Mouse (Mus musculus): Measurements from ENCODE around the gene Nab1.

- TF ChIP-seq EP300 (IDR thresholded peaks at IDR 0.05; ENCODE audit: low read depth in 1 of 2, low read length in 2 of 2) = no peak
- no peak for TF ChIP-seq TAL1 (IDR thresholded peaks at IDR 0.05; ENCODE audit: low read length)
- no peak for TF ChIP-seq CTCF (IDR thresholded peaks at IDR 0.05 in 2 of 3, conservative IDR thresholded peaks at IDR 0.05 in 1 of 3; ENCODE audit: control insufficient read depth in 1 of 3, insufficient read depth in 1 of 3, low read depth in 2 of 3, low read length in 3 of 3, poor library complexity in 1 of 3, severe bottlenecking in 1 of 3)
- no peak for TF ChIP-seq GABPA (IDR thresholded peaks at IDR 0.05; ENCODE audit: low read depth, low read length)
- no peak for TF ChIP-seq MAFK (IDR thresholded peaks at IDR 0.05; ENCODE audit: borderline replicate concordance, low read depth, low read length)
- no peak for TF ChIP-seq POLR2A (IDR thresholded peaks at IDR 0.05; ENCODE audit: control insufficient read depth in 1 of 2, insufficient read depth in 1 of 2, low read depth in 1 of 2, low read length in 2 of 2, poor library complexity in 1 of 2)
- TF ChIP-seq RCOR1 (IDR thresholded peaks at IDR 0.05; ENCODE audit: low read depth, low read length) = no peak
- no peak for TF ChIP-seq E2F4 (IDR thresholded peaks at IDR 0.05; ENCODE audit: borderline replicate concordance, low read depth, low read length)
- TF ChIP-seq NRF1 (IDR thresholded peaks at IDR 0.05; ENCODE audit: insufficient read depth, low read depth, low read length, poor library complexity, severe bottlenecking) = no peak
- TF ChIP-seq SMC3 (IDR thresholded peaks at IDR 0.05; ENCODE audit: low read depth, low read length) = no peak
- TF ChIP-seq USF1 (IDR thresholded peaks at IDR 0.05; ENCODE audit: low read depth, low read length) = no peak
- TF ChIP-seq GATA1 (IDR thresholded peaks at IDR 0.05; ENCODE audit: low read depth, low read length) = no peak
- TF ChIP-seq ZNF384 (IDR thresholded peaks at IDR 0.05; ENCODE audit: low read depth, low read length) = no peak
- no peak for TF ChIP-seq POLR2AphosphoS5 (IDR thresholded peaks at IDR 0.05; ENCODE audit: borderline replicate concordance, low read depth, low read length)
Observed at GRCm38 (mm10) chr1:52529933-52530332, 29.5 kb upstream of the Nab1 start.

Data from MEL (cell line).